In genomic region chr2:21044007-21044406, GRCm38 (mm10) we compare ENCODE assay signal across 12 mouse cellular contexts.
DNase-seq lines count a peak whose midpoint lies in the region; ATAC-seq lines count a peak whose summit lies in the region.
"Had no signal": no experiment of that assay in that cellular context is flagged by ENCODE, and none has a peak within 500 bp of the region (broad histone marks: within the 10 kb centered on the region; RNA-seq: fewer than 3 reads in every experiment).

No protein-coding gene starts in this region.

- no peaks in the 10 kb centered on the region for H3K9me3 ChIP-seq in lung, embryonic 15.5 days
- no peaks in the 10 kb centered on the region for H3K9me3 ChIP-seq in forebrain, embryonic 14.5 days (replicated peaks; ENCODE audit: control insufficient read depth, low read length)
- H3K9me3 ChIP-seq in midbrain, embryonic 10.5 days (replicated peaks) = no peaks in the 10 kb centered on the region
- H3K9me3 ChIP-seq: limb, embryonic 13.5 days had no signal

- peak; percentile 80; the same call in 1 of the 2 replicates for ATAC-seq in lung, embryonic 15.5 days (ENCODE audit: borderline replicate concordance, extremely low read depth, low FRiP score, low TSS enrichment)
- peak; percentile 95 for ATAC-seq in forebrain, embryonic 14.5 days

- no peak overlapping the region for H3K4me2 ChIP-seq in lung, embryonic 15.5 days
- H3K4me2 ChIP-seq in forebrain, embryonic 14.5 days (ENCODE audit: low read length) = no peak overlapping the region; the same call in 1 of the 2 replicates
- H3K4me2 ChIP-seq: limb, embryonic 13.5 days had no signal

- no peak overlapping the region for H3K4me3 ChIP-seq in lung, embryonic 15.5 days
- no peak overlapping the region for H3K4me3 ChIP-seq in forebrain, embryonic 14.5 days (ENCODE audit: low read depth, low read length)
- no peak overlapping the region for H3K4me3 ChIP-seq in midbrain, embryonic 10.5 days
- H3K4me3 ChIP-seq: gastrocnemius, adult 2 months; limb, embryonic 13.5 days had no signal

- no peak for DNase-seq in lung, postnatal 25 days (ENCODE audit: low spot score)
- peak; percentile 91 for DNase-seq in forebrain, embryonic 14.5 days (ENCODE audit: low spot score)
- DNase-seq in midbrain, embryonic 10.5 days (ENCODE audit: low spot score) = peak; percentile 15
- peak; percentile 94 for DNase-seq in retina, postnatal 1 day
- DNase-seq in spleen, postnatal 4 days (ENCODE audit: low spot score in 2 of 2) = no peak
- DNase-seq in cerebellum, postnatal 4 days (ENCODE audit: low spot score in 2 of 2) = no peak
- DNase-seq in right cerebral cortex, postnatal 14 days = no peak
- DNase-seq: adrenal gland, adult 8-10 months; gastrocnemius, adult 2 months; kidney, adult 2 months had no signal

- H3K4me1 ChIP-seq in lung, embryonic 15.5 days = 0 out of 2 replicates have a peak, but pooled peaks cover 10% of the 10 kb centered on the region
- H3K4me1 ChIP-seq in forebrain, embryonic 14.5 days (ENCODE audit: control insufficient read depth, insufficient read depth, low read length) = peaks cover 16% of the 10 kb centered on the region
- H3K4me1 ChIP-seq in midbrain, embryonic 10.5 days = peaks cover 31% of the 10 kb centered on the region
- H3K4me1 ChIP-seq: limb, embryonic 13.5 days had no signal

- H3K27ac ChIP-seq in lung, embryonic 15.5 days = peak overlapping the region; percentile 33; the same call in 1 of the 2 replicates
- H3K27ac ChIP-seq in forebrain, embryonic 14.5 days (ENCODE audit: low read depth, low read length) = peak overlapping the region; percentile 49
- peak overlapping the region; percentile 78 for H3K27ac ChIP-seq in midbrain, embryonic 10.5 days (replicated peaks)
- H3K27ac ChIP-seq: gastrocnemius, adult 2 months; limb, embryonic 13.5 days had no signal

- no peaks in the 10 kb centered on the region for H3K36me3 ChIP-seq in lung, embryonic 15.5 days
- no peaks in the 10 kb centered on the region for H3K36me3 ChIP-seq in forebrain, embryonic 14.5 days (ENCODE audit: control insufficient read depth, insufficient read depth, low read length)
- H3K36me3 ChIP-seq in midbrain, embryonic 10.5 days = no peaks in the 10 kb centered on the region
- H3K36me3 ChIP-seq: limb, embryonic 13.5 days had no signal

- 31% methylated on average over 7 of the region's 7 CpGs for WGBS in lung, embryonic 15.5 days
- 3% methylated on average over 7 of the region's 7 CpGs for WGBS in forebrain, embryonic 14.5 days
- WGBS in midbrain, embryonic 10.5 days = 55% methylated on average over 7 of the region's 7 CpGs

- H3K27me3 ChIP-seq in lung, embryonic 15.5 days = no peaks in the 10 kb centered on the region
- no peaks in the 10 kb centered on the region for H3K27me3 ChIP-seq in forebrain, embryonic 14.5 days (replicated peaks; ENCODE audit: control insufficient read depth, insufficient read depth, low read length)
- no peaks in the 10 kb centered on the region for H3K27me3 ChIP-seq in midbrain, embryonic 10.5 days (ENCODE audit: low read depth, poor library complexity, severe bottlenecking)

- H3K9ac ChIP-seq in lung, embryonic 15.5 days = no peak overlapping the region
- no peak overlapping the region; the same call in 1 of the 2 replicates for H3K9ac ChIP-seq in forebrain, embryonic 14.5 days (ENCODE audit: low read length)
- H3K9ac ChIP-seq: limb, embryonic 13.5 days had no signal

Comparison
In these comparisons a context has a peak if more than half of its experiments do, and no peak if none do; other contexts are left out.
1. DNase-seq: peak in forebrain, embryonic 14.5 days (single experiment), midbrain, embryonic 10.5 days (single experiment) and retina, postnatal 1 day (single experiment); none in lung, postnatal 25 days (single experiment), spleen, postnatal 4 days (0 of 2), cerebellum, postnatal 4 days (0 of 2) and right cerebral cortex, postnatal 14 days (single experiment).
2. Peak in every context shown above with its lines, with median percentiles within 50 percentile points of each other: H3K27ac ChIP-seq.